Mouse (Mus musculus) layer of hippocampus, adult 2 months (tissue): ENCODE measurements around the gene Hist1h1d. TPM values are rescaled to one million over a fixed set of nuclear protein-coding genes. Genes with fewer than 3 reads are reported as not detected.
"Not testable (repeated sequence)": the region's sequence is repeated elsewhere in the genome, so short reads cannot be mapped to it uniquely, and the experiment has no call there.

Experiments
- DNase-seq, 2 experiments: peaks; one replicate each; pipeline ENCODE4 v3.0.0; 2022; ENCODE audit warnings: low spot score in 2 of 2
- H3K27ac ChIP-seq: fragments of 200-600 bp; 2 replicates; pipeline ENCODE4 v1.8.1; 2022
- H3K4me3 ChIP-seq: fragments of 200-600 bp; 2 replicates; pipeline ENCODE4 v1.8.1; 2022; ENCODE audit warnings: mild to moderate bottlenecking
- CTCF ChIP-seq: fragments of 200-600 bp; conservative IDR thresholded peaks from 2 replicates; pipeline ENCODE4 v1.8.1; 2022; ENCODE audit warnings: antibody characterized with exemption, mild to moderate bottlenecking, moderate library complexity
- total RNA-seq, 2 experiments: library from RNA; stranded (reverse); gene quantifications; 2 replicates each; pipeline ENCODE4 v1.2.3; 2021

Hist1h1d gene
- total RNA-seq, 2 experiments from 2014 or later, result 4.6 to 5.5 TPM

DNA sequence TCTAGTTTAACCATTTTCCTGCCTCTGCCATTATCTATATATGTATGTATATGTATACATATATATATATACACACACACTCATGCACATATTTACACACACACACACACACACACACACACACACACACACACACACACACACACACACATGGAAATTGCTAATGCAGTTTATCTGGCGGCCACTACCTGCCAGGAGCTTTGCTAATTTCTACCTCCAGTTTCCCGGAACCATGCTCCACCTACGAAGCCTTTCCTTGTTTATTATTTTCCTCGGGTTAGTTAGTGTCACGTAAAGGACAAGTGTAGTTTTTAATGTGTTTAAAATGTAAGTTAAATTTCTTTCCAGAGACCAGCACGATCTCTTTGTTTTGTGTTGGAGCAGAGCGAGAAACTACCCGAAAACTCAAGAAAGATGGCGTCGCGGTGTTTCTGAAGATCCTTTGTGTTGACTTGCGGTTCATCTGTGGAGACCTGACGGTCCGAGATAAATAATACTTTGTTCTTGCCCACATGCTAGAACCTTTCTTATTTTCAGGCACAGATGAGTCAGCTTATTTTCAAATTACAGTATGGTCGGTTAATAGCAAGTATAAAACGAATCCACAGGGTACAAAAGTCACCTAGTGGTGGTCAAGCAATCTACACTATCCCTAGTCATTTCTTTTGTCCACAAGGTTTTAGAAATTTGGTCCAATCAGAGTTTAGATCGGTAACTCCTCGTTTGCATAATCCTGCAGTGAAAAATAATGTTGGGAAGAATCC, 9.8 kb downstream of the Hist1h1d start:
- TF ChIP-seq CTCF, result peak; percentile 81
- Histone ChIP-seq H3K27ac (peak overlapping the region; percentile 97), H3K4me3 (peak overlapping the region; percentile 73)
- DNase-seq, result no peak

DNA sequence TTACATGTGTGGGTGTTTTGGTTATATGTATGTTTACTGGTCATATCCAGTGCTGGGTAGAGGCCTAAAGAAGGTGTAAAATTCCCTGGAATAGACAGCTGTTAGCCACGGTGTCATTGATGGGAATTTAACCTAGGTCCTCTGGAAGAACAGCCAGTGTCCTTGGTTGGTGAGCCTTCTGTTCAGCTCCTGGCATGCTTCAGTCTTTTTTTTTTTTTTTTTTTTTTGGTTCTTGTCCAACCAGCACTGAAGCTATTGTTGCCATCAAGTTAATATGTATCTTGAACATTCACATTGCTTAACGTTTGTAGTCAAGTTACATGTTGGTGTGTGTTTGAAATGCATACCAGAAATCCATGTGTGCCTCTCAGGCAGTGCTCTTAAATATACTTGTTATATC, 11.4 kb downstream of the Hist1h1d start:
- DNase-seq, result no peak
- Histone ChIP-seq H3K4me3 (no peak overlapping the region), H3K27ac (no peak overlapping the region)
- TF ChIP-seq CTCF, result no peak

DNA sequence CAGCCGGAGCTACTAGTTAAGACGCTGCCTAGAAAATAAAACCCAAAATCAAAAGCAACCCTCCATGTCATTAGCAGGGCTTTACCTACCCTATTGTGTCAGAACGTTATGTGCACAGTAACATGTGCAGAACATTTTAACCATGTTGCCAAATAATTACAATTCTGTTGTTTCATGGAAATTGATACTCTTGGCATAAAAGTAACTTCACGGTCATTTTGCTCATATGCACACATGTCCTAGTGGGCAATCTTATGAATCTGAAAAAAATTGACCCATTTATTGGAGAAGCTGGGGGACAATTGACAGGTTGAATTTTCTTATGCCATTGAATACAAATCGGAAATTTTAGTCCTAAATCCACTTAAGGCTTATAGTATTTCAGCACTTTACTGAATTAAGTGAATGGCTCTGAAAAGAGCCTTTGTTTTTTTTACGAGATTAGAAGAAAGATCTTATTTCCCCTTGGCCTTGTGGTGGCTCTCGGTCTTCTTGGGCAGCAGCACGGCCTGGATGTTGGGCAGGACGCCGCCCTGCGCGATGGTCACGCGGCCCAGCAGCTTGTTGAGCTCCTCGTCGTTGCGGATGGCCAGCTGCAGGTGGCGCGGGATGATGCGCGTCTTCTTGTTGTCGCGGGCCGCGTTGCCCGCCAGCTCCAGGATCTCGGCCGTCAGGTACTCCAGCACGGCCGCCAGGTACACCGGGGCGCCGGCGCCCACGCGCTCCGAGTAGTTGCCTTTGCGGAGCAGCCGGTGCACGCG, 17.4 kb downstream of the Hist1h1d start:
- not testable (repeated sequence) for DNase-seq
- Histone ChIP-seq H3K4me3 (peak overlapping the region; percentile 73), H3K27ac (peak overlapping the region; percentile 95)

DNA sequence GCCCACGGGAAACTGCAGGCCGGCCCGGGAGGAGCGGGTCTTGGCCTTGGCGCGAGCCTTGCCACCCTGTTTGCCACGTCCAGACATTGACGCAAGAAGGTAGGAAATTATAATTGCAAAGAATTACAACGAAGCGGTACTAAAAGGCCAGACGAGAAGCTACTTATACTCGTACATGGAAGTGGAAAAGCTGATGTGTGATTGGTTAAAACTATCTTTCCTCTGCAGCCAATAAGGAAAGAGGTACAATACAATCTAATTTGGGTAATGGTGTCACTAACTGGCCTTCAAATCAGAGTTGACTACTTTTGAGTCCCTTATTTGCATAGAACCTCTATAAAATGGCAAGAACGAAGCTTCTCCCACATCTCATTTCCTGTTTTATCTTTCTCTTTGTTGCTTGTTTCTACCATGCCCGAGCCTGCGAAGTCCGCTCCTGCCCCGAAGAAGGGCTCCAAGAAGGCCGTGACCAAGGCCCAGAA, 18.0 kb downstream of the Hist1h1d start, which contains the start of the genes Hist1h2ae and Hist1h2bg:
Gene Hist1h2ae (minus strand): TSS at position 199 of the 482 bp plus-strand sequence.
Gene Hist1h2bg (plus strand): TSS at position 375 of the 482 bp plus-strand sequence.
- H3K4me3 ChIP-seq, result peak within 1 kb of the TSS; percentile 73
- DNase-seq, result peak; percentile 72 to 92
- no peak for TF ChIP-seq CTCF

DNA sequence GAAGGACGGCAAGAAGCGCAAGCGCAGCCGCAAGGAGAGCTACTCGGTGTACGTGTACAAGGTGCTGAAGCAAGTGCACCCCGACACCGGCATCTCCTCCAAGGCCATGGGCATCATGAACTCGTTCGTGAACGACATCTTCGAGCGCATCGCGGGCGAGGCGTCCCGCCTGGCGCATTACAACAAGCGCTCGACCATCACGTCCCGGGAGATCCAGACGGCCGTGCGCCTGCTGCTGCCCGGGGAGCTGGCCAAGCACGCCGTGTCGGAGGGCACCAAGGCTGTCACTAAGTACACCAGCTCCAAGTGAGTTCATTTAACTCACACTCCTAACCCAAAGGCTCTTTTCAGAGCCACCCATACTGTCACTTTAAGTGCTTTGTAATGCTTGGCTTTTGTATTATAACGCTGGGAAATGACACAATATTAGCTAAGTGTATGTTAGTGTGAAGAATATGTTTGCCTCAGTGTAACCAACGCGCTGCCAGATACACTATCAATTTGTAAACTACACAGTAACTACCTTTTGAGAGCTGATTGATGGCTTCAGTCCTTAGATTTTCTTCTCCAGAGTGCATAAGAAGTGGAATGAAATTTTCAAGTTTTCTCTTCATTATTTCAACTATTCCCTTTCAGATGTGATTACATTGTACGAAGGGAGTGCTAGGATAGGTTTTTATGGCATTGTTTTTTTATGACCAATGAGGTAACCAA, 18.6 kb downstream of the Hist1h1d start:
- Histone ChIP-seq H3K27ac (peak overlapping the region; percentile 95), H3K4me3 (peak overlapping the region; percentile 73)
- not testable (repeated sequence) for DNase-seq

More for the DNA sequence above, 18.0 kb downstream of the Hist1h1d start, which contains the start of the genes Hist1h2ae and Hist1h2bg:
- H3K27ac ChIP-seq, result peak within 1 kb of the TSS; percentile 95

DNA sequence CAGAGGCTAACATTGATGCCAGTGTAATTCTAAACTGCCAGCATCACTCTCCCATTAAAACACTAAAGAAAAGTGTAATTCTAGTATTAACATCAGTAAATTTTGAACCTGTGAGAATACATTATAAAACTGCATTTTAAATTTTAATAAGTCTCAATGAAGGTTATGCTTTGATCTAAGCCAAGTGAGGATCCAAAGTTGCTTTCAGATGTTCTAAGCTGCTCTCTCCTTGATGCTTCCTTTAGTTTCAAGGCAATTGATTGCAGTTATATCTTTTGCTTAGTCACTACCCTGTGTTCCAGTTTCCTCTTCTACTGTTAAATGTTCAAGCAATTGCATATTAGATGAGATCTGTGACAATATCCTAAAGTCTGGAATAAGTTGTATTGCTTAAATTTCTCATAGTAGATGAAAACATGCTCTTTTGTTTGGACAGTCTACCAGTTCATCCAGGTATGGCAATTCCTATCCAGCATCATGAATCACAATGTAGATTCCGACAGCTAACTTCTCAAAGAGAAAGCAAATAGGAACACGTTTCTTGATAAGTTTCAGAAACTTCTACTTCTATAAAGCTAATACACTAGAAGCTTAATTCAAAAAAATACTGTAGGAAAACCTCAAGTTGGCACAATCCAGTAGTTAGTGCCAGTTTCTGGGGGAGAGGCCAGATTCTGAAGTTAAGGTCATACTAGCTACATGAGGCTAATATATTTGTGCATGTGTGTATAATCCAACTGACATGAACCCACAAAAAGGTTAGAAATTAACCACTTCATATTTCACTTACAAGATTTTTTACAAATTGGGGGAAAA, 19.4 kb downstream of the Hist1h1d start:
- peak overlapping the region; percentile 73 for H3K4me3 ChIP-seq
- no peak for TF ChIP-seq CTCF
- H3K27ac ChIP-seq, result peak overlapping the region; percentile 95
- DNase-seq, result no peak

DNA sequence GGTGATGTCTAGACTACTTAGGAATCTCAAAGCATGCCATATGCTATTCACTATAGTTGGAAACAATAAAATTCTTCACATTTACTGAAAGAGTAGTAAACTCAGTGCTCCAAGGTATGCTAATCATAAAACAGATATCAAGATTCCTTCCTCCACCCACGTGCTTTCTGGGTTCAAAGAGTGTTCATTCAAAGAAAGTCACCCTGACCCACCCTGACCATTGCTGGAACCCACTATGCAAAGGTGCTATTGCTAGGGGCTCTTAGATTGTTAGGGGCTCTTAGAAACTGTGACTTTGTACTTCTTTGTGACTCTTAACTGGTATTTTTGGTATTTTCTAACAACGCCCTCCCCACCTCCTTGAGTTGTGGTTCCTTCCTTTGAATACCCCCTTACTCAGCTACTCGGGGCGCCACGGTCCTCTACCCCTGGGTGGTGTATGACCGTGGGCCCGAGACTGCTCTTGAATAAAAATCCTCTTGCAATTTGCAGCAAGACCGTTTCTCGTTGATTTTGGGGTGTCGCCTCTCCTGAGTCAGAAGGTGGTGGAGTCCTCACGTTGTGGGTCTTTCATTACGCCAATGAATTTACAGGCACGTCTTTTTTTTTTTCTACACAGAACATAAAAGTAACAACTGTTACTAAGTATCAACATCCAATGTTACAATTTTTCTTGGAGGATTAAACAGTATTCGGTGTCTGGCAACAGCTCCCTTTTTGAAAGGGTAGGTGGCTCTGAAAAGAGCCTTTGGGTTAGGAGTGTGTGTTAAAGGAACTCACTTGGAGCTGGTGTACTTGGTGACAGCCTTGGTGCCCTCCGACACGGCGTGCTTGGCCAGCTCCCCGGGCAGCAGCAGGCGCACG, 20.2 kb downstream of the Hist1h1d start:
- Histone ChIP-seq H3K4me3 (peak overlapping the region; percentile 73), H3K27ac (peak overlapping the region; percentile 95)
- not testable (repeated sequence) for DNase-seq

DNA sequence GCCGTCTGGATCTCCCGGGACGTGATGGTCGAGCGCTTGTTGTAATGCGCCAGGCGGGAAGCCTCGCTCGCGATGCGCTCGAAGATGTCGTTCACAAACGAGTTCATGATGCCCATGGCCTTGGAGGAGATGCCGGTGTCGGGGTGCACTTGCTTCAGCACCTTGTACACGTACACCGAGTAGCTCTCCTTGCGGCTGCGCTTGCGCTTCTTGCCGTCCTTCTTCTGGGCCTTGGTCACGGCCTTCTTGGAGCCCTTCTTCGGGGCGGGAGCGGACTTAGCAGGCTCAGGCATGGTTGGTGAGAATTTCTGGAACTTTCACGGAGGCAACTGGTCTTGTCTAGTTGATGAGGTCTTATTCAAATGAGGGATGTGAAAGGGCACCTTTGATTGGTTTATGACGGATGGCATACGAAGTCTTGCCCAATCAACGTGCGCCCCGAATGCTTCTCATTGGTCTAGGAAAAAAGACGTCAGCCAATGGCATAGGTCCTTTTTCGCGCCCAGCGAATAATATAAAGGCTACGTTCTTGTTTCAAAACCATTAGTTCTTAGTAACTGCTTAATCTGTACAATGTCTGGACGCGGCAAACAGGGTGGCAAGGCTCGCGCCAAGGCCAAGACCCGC, 20.9 kb downstream of the Hist1h1d start, which contains the start of the genes Hist1h2bf and Hist1h2ad:
Gene Hist1h2bf (minus strand): TSS at position 299 of the 627 bp plus-strand sequence.
Gene Hist1h2ad (plus strand): TSS at position 484 of the 627 bp plus-strand sequence.
- Histone ChIP-seq H3K27ac (peak within 1 kb of the TSS; percentile 76), H3K4me3 (peak within 1 kb of the TSS; percentile 73)
- 0 out of 2 replicates have a peak, but pooled peaks have one; percentile 6 for TF ChIP-seq CTCF
- peak; percentile 89 to 97 for DNase-seq

DNA sequence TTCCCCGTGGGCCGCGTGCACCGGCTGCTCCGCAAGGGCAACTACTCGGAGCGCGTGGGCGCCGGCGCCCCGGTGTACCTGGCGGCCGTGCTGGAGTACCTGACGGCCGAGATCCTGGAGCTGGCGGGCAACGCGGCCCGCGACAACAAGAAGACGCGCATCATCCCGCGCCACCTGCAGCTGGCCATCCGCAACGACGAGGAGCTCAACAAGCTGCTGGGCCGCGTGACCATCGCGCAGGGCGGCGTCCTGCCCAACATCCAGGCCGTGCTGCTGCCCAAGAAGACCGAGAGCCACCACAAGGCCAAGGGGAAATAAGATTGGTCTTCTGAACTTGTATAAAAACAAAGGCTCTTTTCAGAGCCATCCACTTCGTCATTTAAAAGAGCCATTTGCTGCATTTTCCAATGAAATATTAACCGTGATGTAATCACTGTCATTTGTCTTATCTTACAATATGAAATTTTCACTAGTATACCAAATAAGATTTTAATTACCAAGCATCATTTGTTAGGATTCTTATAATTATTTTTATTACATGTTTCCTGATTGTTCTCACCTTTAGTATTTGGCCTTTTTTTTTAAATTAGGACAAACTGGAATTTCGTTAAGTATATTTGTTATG, 21.6 kb downstream of the Hist1h1d start:
- Histone ChIP-seq H3K27ac (peak overlapping the region; percentile 64), H3K4me3 (peak overlapping the region; percentile 73)
- DNase-seq, result not testable (repeated sequence)

DNA sequence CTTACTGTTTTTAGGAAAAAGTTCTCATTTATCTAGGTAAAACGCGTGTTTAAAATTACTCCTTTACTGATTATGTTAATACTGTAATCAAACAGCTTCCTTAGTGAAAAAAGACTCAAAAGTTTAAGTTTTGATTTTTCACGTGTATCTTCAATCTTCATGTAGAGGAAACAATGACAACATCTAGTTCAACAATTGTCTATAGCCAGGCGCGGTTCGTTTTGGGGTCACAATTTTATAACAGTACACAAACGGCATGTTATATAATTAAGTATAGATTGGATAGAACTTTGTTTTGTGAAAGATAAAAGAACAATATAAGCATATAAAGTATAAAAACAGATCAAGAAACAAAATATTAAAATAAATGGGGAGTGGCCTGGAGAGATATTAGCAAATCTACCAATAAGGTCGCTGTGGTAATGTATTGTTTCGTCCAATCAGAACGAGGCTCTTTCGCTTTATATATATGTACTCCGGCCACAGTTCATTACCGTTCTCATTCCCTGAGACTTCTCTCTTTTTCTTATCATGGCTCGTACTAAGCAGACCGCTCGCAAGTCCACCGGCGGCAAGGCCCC, 22.3 kb downstream of the Hist1h1d start, which contains the start of gene Hist1h3d:
Gene Hist1h3d (plus strand): TSS at position 493 of the 581 bp plus-strand sequence.
- DNase-seq, result peak; percentile 65 to 85
- Histone ChIP-seq H3K27ac (peak within 1 kb of the TSS; percentile 84), H3K4me3 (peak within 1 kb of the TSS; percentile 61)
- no peak for TF ChIP-seq CTCF

DNA sequence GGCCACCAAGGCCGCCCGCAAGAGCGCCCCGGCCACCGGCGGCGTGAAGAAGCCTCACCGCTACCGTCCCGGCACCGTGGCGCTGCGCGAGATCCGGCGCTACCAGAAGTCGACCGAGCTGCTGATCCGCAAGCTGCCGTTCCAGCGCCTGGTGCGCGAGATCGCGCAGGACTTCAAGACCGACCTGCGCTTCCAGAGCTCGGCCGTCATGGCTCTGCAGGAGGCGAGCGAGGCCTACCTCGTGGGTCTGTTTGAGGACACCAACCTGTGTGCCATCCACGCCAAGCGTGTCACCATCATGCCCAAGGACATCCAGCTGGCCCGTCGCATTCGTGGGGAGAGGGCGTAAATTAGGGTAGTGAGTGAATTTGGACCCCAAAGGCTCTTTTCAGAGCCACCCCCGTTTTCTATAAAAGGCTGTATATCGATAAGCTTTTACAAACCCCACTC, 22.8 kb downstream of the Hist1h1d start:
- DNase-seq, result not testable (repeated sequence)

More for the DNA sequence above, 22.8 kb downstream of the Hist1h1d start:
- Histone ChIP-seq H3K27ac (peak overlapping the region; percentile 84), H3K4me3 (peak overlapping the region; percentile 61)
